Mouse (Mus musculus) CH12.LX (cell line): ENCODE measurements around the gene Fra10ac1. TPM values are rescaled to one million over a fixed set of nuclear protein-coding genes. Genes with fewer than 3 reads are reported as not detected.

Experiments
- DNase-seq: peaks from one replicate; pipeline ENCODE4 v3.0.0-alpha.2; 2013; ENCODE audit errors: extremely low read depth
- H3K27ac ChIP-seq: 2 replicates; pipeline ENCODE4 v1.5.1; 2012; ENCODE audit warnings: low read depth, mild to moderate bottlenecking, control low read depth, moderate library complexity; ENCODE audit not compliant: insufficient read depth
- H3K27me3 ChIP-seq: replicated peaks from 2 replicates; pipeline ENCODE3; 2012; ENCODE audit warnings: inconsistent platforms
- H3K36me3 ChIP-seq, 2 experiments: replicated peaks in 1 of 2; 2 replicates each; pipeline versions ENCODE3 to v1.6.1; 2012; ENCODE audit warnings: inconsistent platforms in 1 of 2, low read length in 1 of 2, mild to moderate bottlenecking in 1 of 2, mixed read lengths in 1 of 2, moderate library complexity in 1 of 2; ENCODE audit not compliant: control insufficient read depth in 1 of 2, insufficient read depth in 1 of 2
- H3K4me1 ChIP-seq, 2 experiments: 2 replicates each; pipeline ENCODE4 v1.6.1; 2012; ENCODE audit warnings: inconsistent platforms in 1 of 2, moderate library complexity in 1 of 2; ENCODE audit not compliant: insufficient read depth in 2 of 2, control insufficient read depth in 1 of 2
- H3K4me2 ChIP-seq: 2 replicates; pipeline ENCODE4 v1.6.1; 2012; ENCODE audit warnings: low read depth, mild to moderate bottlenecking, control low read depth; ENCODE audit not compliant: poor library complexity, insufficient read depth, severe bottlenecking
- H3K4me3 ChIP-seq, 3 experiments: fragments of 150-350 bp in 1 of 3; sonication (generic) in 1 of 3; replicated peaks in 1 of 3; 2 replicates each; pipeline versions ENCODE3 to v1.5.1; 2011 to 2012; ENCODE audit warnings: low read depth in 2 of 3, low read length in 2 of 3, mild to moderate bottlenecking in 2 of 3, moderate library complexity in 2 of 3, control low read depth in 1 of 3, improper control_type of control experiment in 1 of 3, inconsistent platforms in 1 of 3, mixed read lengths in 1 of 3; ENCODE audit not compliant: poor library complexity in 1 of 3
- H3K79me2 ChIP-seq: replicated peaks from 2 replicates; pipeline ENCODE4 v1.6.1; 2012; ENCODE audit warnings: mild to moderate bottlenecking, moderate library complexity; ENCODE audit not compliant: control insufficient read depth, poor library complexity, insufficient read depth, severe bottlenecking; ENCODE audit errors: extremely low read depth
- H3K9ac ChIP-seq: 2 replicates; pipeline ENCODE4 v1.6.1; 2012; ENCODE audit warnings: low read depth, mild to moderate bottlenecking, control low read depth, moderate library complexity; ENCODE audit not compliant: insufficient read depth
- H3K9me3 ChIP-seq: replicated peaks from 2 replicates; pipeline ENCODE3; 2012; ENCODE audit warnings: low read length, inconsistent platforms, mixed read lengths
- BHLHE40 ChIP-seq: IDR thresholded peaks from 2 replicates; pipeline ENCODE4 v1.6.1; 2011; ENCODE audit warnings: mild to moderate bottlenecking, low read depth, low read length, improper control_type of control experiment
- CHD1 ChIP-seq: IDR thresholded peaks from 2 replicates; pipeline ENCODE4 v1.6.1; 2012; ENCODE audit warnings: low read depth, low read length, improper control_type of control experiment, inconsistent platforms
- CTCF ChIP-seq, 2 experiments: IDR thresholded peaks in 1 of 2; conservative IDR thresholded peaks in 1 of 2; 2 replicates each; pipeline ENCODE4 v1.5.1; 2011 to 2012; ENCODE audit warnings: low read depth in 2 of 2, low read length in 2 of 2, improper control_type of control experiment in 1 of 2, inconsistent platforms in 1 of 2, mild to moderate bottlenecking in 1 of 2, moderate library complexity in 1 of 2
- EP300 ChIP-seq: IDR thresholded peaks from 2 replicates; pipeline ENCODE4 v1.6.1; 2011; ENCODE audit warnings: low read length, improper control_type of control experiment
- ETS1 ChIP-seq: conservative IDR thresholded peaks from 2 replicates; pipeline ENCODE4 v1.6.1; 2012; ENCODE audit warnings: low read depth, mild to moderate bottlenecking, inconsistent platforms, low read length, improper control_type of control experiment, moderate library complexity
- HCFC1 ChIP-seq: IDR thresholded peaks from 2 replicates; pipeline ENCODE4 v1.6.1; 2012; ENCODE audit warnings: low read depth, mild to moderate bottlenecking, inconsistent platforms, low read length, improper control_type of control experiment
- JUND ChIP-seq: conservative IDR thresholded peaks from 2 replicates; pipeline ENCODE4 v1.6.1; 2011; ENCODE audit warnings: low read depth, low read length, improper control_type of control experiment
- MAX ChIP-seq: IDR thresholded peaks from 2 replicates; pipeline ENCODE4 v1.6.1; 2011; ENCODE audit warnings: low read length, improper control_type of control experiment
- NELFE ChIP-seq: IDR thresholded peaks from 2 replicates; pipeline ENCODE4 v1.6.1; 2011; ENCODE audit warnings: low read depth, low read length, improper control_type of control experiment
- NRF1 ChIP-seq: IDR thresholded peaks from 2 replicates; pipeline ENCODE4 v1.6.1; 2014; ENCODE audit warnings: low read depth, mild to moderate bottlenecking, inconsistent platforms, low read length, improper control_type of control experiment, moderate library complexity
- PAX5 ChIP-seq: IDR thresholded peaks from 2 replicates; pipeline ENCODE4 v1.6.1; 2012; ENCODE audit warnings: low read length, inconsistent platforms, mixed read lengths
- RAD21 ChIP-seq: IDR thresholded peaks from 2 replicates; pipeline ENCODE4 v1.6.1; 2011; ENCODE audit warnings: low read depth, mild to moderate bottlenecking, low read length, improper control_type of control experiment, moderate library complexity
- RCOR1 ChIP-seq: conservative IDR thresholded peaks from 2 replicates; pipeline ENCODE4 v1.6.1; 2012; ENCODE audit warnings: low read depth, mild to moderate bottlenecking, inconsistent platforms, low read length, improper control_type of control experiment
- SIN3A ChIP-seq: IDR thresholded peaks from 2 replicates; pipeline ENCODE4 v1.6.1; 2012; ENCODE audit warnings: low read length, improper control_type of control experiment, inconsistent platforms
- TCF12 ChIP-seq: IDR thresholded peaks from 2 replicates; pipeline ENCODE4 v1.6.1; 2014; ENCODE audit warnings: low read depth, mild to moderate bottlenecking, inconsistent platforms, low read length, improper control_type of control experiment
- USF1 ChIP-seq: IDR thresholded peaks from 2 replicates; pipeline ENCODE4 v1.6.1; 2014; ENCODE audit warnings: low read depth, mild to moderate bottlenecking, inconsistent platforms, low read length, improper control_type of control experiment
- USF2 ChIP-seq: conservative IDR thresholded peaks from 2 replicates; pipeline ENCODE4 v1.6.1; 2011; ENCODE audit warnings: low read depth, low read length, improper control_type of control experiment
- ZC3H11A ChIP-seq: IDR thresholded peaks from 2 replicates; pipeline ENCODE4 v1.6.1; 2012; ENCODE audit warnings: low read depth, mild to moderate bottlenecking, inconsistent platforms, low read length, improper control_type of control experiment
- ZNF384 ChIP-seq: IDR thresholded peaks from 2 replicates; pipeline ENCODE4 v1.6.1; 2012; ENCODE audit warnings: low read depth, low read length, improper control_type of control experiment, inconsistent platforms
- dilution Hi-C: fragments of 300-500 bp; cut with MboI; formaldehyde crosslinking; loops from 2 replicates; pipeline ENCODE4 v1.14.3; 2020; ENCODE audit warnings: low sequenced_read_pairs; ENCODE audit not compliant: extremely low pct_unique_long_range_greater_than_20kb, extremely low pct_ligation_motif_present
- in situ Hi-C: fragments of 300-500 bp; cut with MboI; formaldehyde crosslinking; loops from 3 replicates; pipeline ENCODE4 v1.14.3; 2019; ENCODE audit warnings: low sequenced_read_pairs, low pct_ligation_motif_present, low pct_unique_long_range_greater_than_20kb, mixed read lengths
- polyA plus RNA-seq: library from polyadenylated mRNA; unstranded; fragments of >175 nt; gene quantifications from 2 replicates; pipeline ENCODE4 v1.2.1, GENCODE M21; 2012; ENCODE audit warnings: low read depth; ENCODE audit not compliant: insufficient read length
- total RNA-seq, 2 experiments: library from RNA; depleted of rRNA; stranded (reverse); fragments of 300-350 nt in 1 of 2; fragments of >200 nt in 1 of 2; gene quantifications; 2 replicates each; pipeline ENCODE4 v1.2.3; 2012 to 2014

Fra10ac1 gene
- total and polyA plus RNA-seq, 3 experiments: 21.1 to 50.4 (median 21.6) TPM

GRCm38 (mm10) chr19:38232087-38232486 lies 8.1 kb upstream of the Fra10ac1 start:
- DNase-seq: no peak
- dilution Hi-C loops (no loop called here), in situ Hi-C loops (no loop called here)
- Histone ChIP-seq H3K4me2 (no peak overlapping the region), H3K9me3 (peaks cover 2% of the 10 kb centered on the region), H3K36me3 (no peaks in the 10 kb centered on the region), H3K4me3 (no peak overlapping the region), H3K27ac (no peak overlapping the region), H3K79me2 (no peaks in the 10 kb centered on the region), H3K27me3 (no peaks in the 10 kb centered on the region), H3K4me1 (no peaks in the 10 kb centered on the region), H3K9ac (no peak overlapping the region)
- TF ChIP-seq BHLHE40 (no peak), NRF1 (no peak), RAD21 (no peak), USF1 (no peak), RCOR1 (no peak), SIN3A (no peak), USF2 (no peak), ETS1 (no peak), ZNF384 (no peak)

DNA sequence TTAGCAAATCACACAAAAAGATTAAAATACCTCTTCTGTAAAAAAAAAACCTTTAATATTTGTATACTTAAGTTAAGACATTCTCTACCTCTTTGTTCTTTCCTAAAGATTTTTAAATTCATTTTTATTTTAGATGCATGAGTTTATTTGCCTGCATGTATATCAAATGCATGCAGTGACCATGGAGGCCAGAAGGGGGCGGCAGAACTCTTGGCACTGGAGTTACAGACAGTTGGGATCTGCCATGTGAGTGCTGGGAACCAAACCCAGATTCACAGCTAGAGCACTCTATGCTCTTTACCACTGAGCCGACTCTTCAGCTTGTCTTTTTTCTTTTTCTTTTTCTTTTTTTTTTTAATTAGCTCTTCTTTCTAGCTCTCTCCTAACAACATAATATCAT lies 4.7 kb upstream of the Fra10ac1 start:
- H3K4me1 ChIP-seq: peaks cover 0 to 4% of the 10 kb centered on the region in 2 experiments; a peak in 2 of 4 replicates
- no peak overlapping the region for H3K4me2 ChIP-seq
- no peaks in the 10 kb centered on the region for H3K36me3 ChIP-seq
- in situ Hi-C loops (no loop called here), dilution Hi-C loops (no loop called here)
- no peaks in the 10 kb centered on the region for H3K27me3 ChIP-seq
- peak in 1 of 2 experiments; percentile 33; a peak in 2 of 4 replicates for TF ChIP-seq CTCF (conservative IDR thresholded peaks at IDR 0.05 in 1 of 2, IDR thresholded peaks at IDR 0.05 in 1 of 2; ENCODE audit: low read depth in 2 of 2, low read length in 2 of 2)
- peak; percentile 6; the same call in 1 of the 2 replicates for TF ChIP-seq RAD21
- TF ChIP-seq JUND: no peak
- H3K9ac ChIP-seq: no peak overlapping the region
- H3K9me3 ChIP-seq: peaks cover 2% of the 10 kb centered on the region
- no peak overlapping the region for H3K4me3 ChIP-seq
- DNase-seq: no peak
- no peaks in the 10 kb centered on the region for H3K79me2 ChIP-seq
- no peak overlapping the region for H3K27ac ChIP-seq

- no peak for DNase-seq
- H3K27me3 ChIP-seq: no peaks in the 10 kb centered on the region
- peak overlapping the region; percentile 76 for H3K4me2 ChIP-seq
- H3K4me3 ChIP-seq: peak overlapping the region in 2 of 3 experiments; percentile 72 to 92
- peak overlapping the region; percentile 7 for H3K9ac ChIP-seq
- in situ Hi-C loops: no loop called here
- peaks cover 2% of the 10 kb centered on the region for H3K9me3 ChIP-seq
- H3K36me3 ChIP-seq: peaks cover 2 to 15% of the 10 kb centered on the region in 2 experiments
- H3K4me1 ChIP-seq: peaks cover 0 to 25% of the 10 kb centered on the region in 2 experiments; a peak in 3 of 4 replicates
- peaks cover 3% of the 10 kb centered on the region for H3K79me2 ChIP-seq
- dilution Hi-C loops: no loop called here
- H3K27ac ChIP-seq: no peak overlapping the region
- no peak for TF ChIP-seq HCFC1
- TF ChIP-seq CHD1: no peak
- TF ChIP-seq NELFE: no peak
- TF ChIP-seq TCF12: no peak
- no peak for TF ChIP-seq MAX
- TF ChIP-seq PAX5: no peak
- no peak for TF ChIP-seq EP300
- TF ChIP-seq RCOR1: no peak
- TF ChIP-seq ZC3H11A: no peak
Observed at GRCm38 (mm10) chr19:38224685-38225060, 717 bp upstream of the Fra10ac1 start.
